Mouse (Mus musculus) megakaryocyte, adult 5-6 weeks (primary cell): ENCODE results near the gene Trp53bp1. TPM values are rescaled to one million over a fixed set of nuclear protein-coding genes. Genes with fewer than 3 reads are reported as not detected.

Experiments used
- ATAC-seq: 2 replicates; pipeline ENCODE4 v1.8.0; 2016; ENCODE audit warnings: mild to moderate bottlenecking, inconsistent platforms; ENCODE audit not compliant: poor library complexity, severe bottlenecking
- total RNA-seq, 2 experiments: library from RNA; stranded (forward) in 1 of 2; stranded (reverse) in 1 of 2; fragments of 153-499, 151-499 nt in 1 of 2; fragments of 221-1000, 200-1000 nt in 1 of 2; gene quantifications; 2 replicates each; pipeline versions ENCODE4 v1.2.3 to v1.2.4; 2015 to 2017

Trp53bp1 gene
- total RNA-seq, 2 experiments from 2014 or later: 7.9 to 8.3 TPM

- ATAC-seq: no peak
These were observed 121.5 kb downstream of the Trp53bp1 start for GRCm38 (mm10) chr2:121149679-121150078.

Other genes starting within 250 kb of the Trp53bp1 start
- gene Epb42, start 234.3 kb downstream of the Trp53bp1 start, total RNA-seq (2015): 0.22 and 2.4 TPM in 2 replicates
- gene Epb42, start 234.3 kb downstream of the Trp53bp1 start, total RNA-seq (2017): 1.9 and 4.4 TPM in 2 replicates
- gene Tgm5, start 185.6 kb downstream of the Trp53bp1 start, total RNA-seq (2015): not detected in 2 replicates
- not detected in 2 replicates for gene Tgm5, start 185.6 kb downstream of the Trp53bp1 start, total RNA-seq (2017)
- not detected in 2 replicates for gene Tgm7, start 161.6 kb downstream of the Trp53bp1 start, total RNA-seq (2015)
- not detected in 2 replicates for gene Tgm7, start 161.6 kb downstream of the Trp53bp1 start, total RNA-seq (2017)
- gene Adal, start 131.0 kb downstream of the Trp53bp1 start, total RNA-seq (2015): 9.1 and 13.4 TPM in 2 replicates
- gene Adal, start 131.0 kb downstream of the Trp53bp1 start, total RNA-seq (2017): 6.5 and 8.5 TPM in 2 replicates
- gene Lcmt2, start 130.8 kb downstream of the Trp53bp1 start, total RNA-seq (2015): 5.9 and 6.5 TPM in 2 replicates
- gene Lcmt2, start 130.8 kb downstream of the Trp53bp1 start, total RNA-seq (2017): 4.2 and 6.5 TPM in 2 replicates
- gene Tubgcp4, start 100.8 kb downstream of the Trp53bp1 start, total RNA-seq (2015): 45.1 and 45.5 TPM in 2 replicates
- 34.3 and 42.9 TPM in 2 replicates for gene Tubgcp4, start 100.8 kb downstream of the Trp53bp1 start, total RNA-seq (2017)
- 24.3 and 27.1 TPM in 2 replicates for gene Zscan29, start 100.3 kb downstream of the Trp53bp1 start, total RNA-seq (2015)
- 27.0 and 37.4 TPM in 2 replicates for gene Zscan29, start 100.3 kb downstream of the Trp53bp1 start, total RNA-seq (2017)
- 0.96 TPM in 1 of 2 replicates, not detected in the other for gene Map1a, start 18.2 kb upstream of the Trp53bp1 start, total RNA-seq (2015)
- gene Map1a, start 18.2 kb upstream of the Trp53bp1 start, total RNA-seq (2017): 0.04 and 0.08 TPM in 2 replicates
- 4.5 and 6.5 TPM in 2 replicates for gene Ppip5k1, start 84.0 kb upstream of the Trp53bp1 start, total RNA-seq (2015)
- gene Ppip5k1, start 84.0 kb upstream of the Trp53bp1 start, total RNA-seq (2017): 8.8 and 12.5 TPM in 2 replicates
- not detected in 2 replicates for gene Ckmt1, start 86.3 kb upstream of the Trp53bp1 start, total RNA-seq (2015)
- gene Ckmt1, start 86.3 kb upstream of the Trp53bp1 start, total RNA-seq (2017): not detected in 2 replicates
- not detected in 2 replicates for gene Strc, start 115.8 kb upstream of the Trp53bp1 start, total RNA-seq (2015)
- not detected in 2 replicates for gene Strc, start 115.8 kb upstream of the Trp53bp1 start, total RNA-seq (2017)
- 273 and 278 TPM in 2 replicates for gene Pdia3, start 142.4 kb upstream of the Trp53bp1 start, total RNA-seq (2015)
- gene Pdia3, start 142.4 kb upstream of the Trp53bp1 start, total RNA-seq (2017): 222 and 236 TPM in 2 replicates
- 0.98 and 2.1 TPM in 2 replicates for gene Catsper2, start 142.4 kb upstream of the Trp53bp1 start, total RNA-seq (2015)
- 0.89 and 1.4 TPM in 2 replicates for gene Catsper2, start 142.4 kb upstream of the Trp53bp1 start, total RNA-seq (2017)
- gene Ell3, start 172.9 kb upstream of the Trp53bp1 start, total RNA-seq (2015): not detected in 2 replicates
- gene Ell3, start 172.9 kb upstream of the Trp53bp1 start, total RNA-seq (2017): not detected in 2 replicates
- gene Serf2, start 177.8 kb upstream of the Trp53bp1 start, total RNA-seq (2015): 390 and 393 TPM in 2 replicates
- 216 and 267 TPM in 2 replicates for gene Serf2, start 177.8 kb upstream of the Trp53bp1 start, total RNA-seq (2017)
- 68.9 and 78.0 TPM in 2 replicates for gene Hypk, start 181.9 kb upstream of the Trp53bp1 start, total RNA-seq (2015)
- 58.5 and 73.2 TPM in 2 replicates for gene Hypk, start 181.9 kb upstream of the Trp53bp1 start, total RNA-seq (2017)
- gene Serinc4, start 185.4 kb upstream of the Trp53bp1 start, total RNA-seq (2015): not detected in 2 replicates
- 0.22 TPM in 1 of 2 replicates, not detected in the other for gene Serinc4, start 185.4 kb upstream of the Trp53bp1 start, total RNA-seq (2017)
- 39.0 and 40.4 TPM in 2 replicates for gene Mfap1b, start 202.7 kb upstream of the Trp53bp1 start, total RNA-seq (2015)
- gene Mfap1b, start 202.7 kb upstream of the Trp53bp1 start, total RNA-seq (2017): 42.2 and 48.4 TPM in 2 replicates
- 22.1 and 24.2 TPM in 2 replicates for gene Mfap1a, start 235.3 kb upstream of the Trp53bp1 start, total RNA-seq (2015)
- gene Mfap1a, start 235.3 kb upstream of the Trp53bp1 start, total RNA-seq (2017): 42.7 and 47.2 TPM in 2 replicates
- gene Wdr76, start 235.3 kb upstream of the Trp53bp1 start, total RNA-seq (2015): 25.7 and 34.4 TPM in 2 replicates
- 34.5 and 35.6 TPM in 2 replicates for gene Wdr76, start 235.3 kb upstream of the Trp53bp1 start, total RNA-seq (2017)